In genomic region chr5:64003302-64003701, GRCm38 (mm10) we compare ENCODE assay signal across 19 mouse cellular contexts.
"Had no signal": no experiment of that assay in that cellular context is flagged by ENCODE, and none has a peak within 500 bp of the region (broad histone marks: within the 10 kb centered on the region; RNA-seq: fewer than 3 reads in every experiment).

No protein-coding gene starts in this region.

- DNase-seq: cerebellum, adult 9-10 months; cerebellum, postnatal 10 days; cerebellum, postnatal 14 days; cerebellum, postnatal 25 days; cerebellum, postnatal 36 days; embryo, embryonic 11 days; forebrain, postnatal 0 days; gastrocnemius, adult 2 months; gastrocnemius, postnatal 10 days; gastrocnemius, postnatal 14 days; gastrocnemius, postnatal 25 days; gastrocnemius, postnatal 36 days; heart, adult 11 months; heart, adult 18-20 months; heart, adult 2 months had no signal

- ATAC-seq: forebrain, embryonic 13.5 days; forebrain, embryonic 14.5 days; forebrain, embryonic 15.5 days; forebrain, embryonic 16.5 days; forebrain, postnatal 0 days had no signal
